Mouse (Mus musculus) c-Kit-positive CD71-positive TER-119-positive erythroid progenitor cells, embryonic 14.5 days (primary cell): ENCODE measurements around the gene Atp1a4.
A peak's percentile ranks its signal among the peaks of the same experiment; 100 is the strongest.

Source experiments
- DNase-seq: peaks from one replicate; pipeline ENCODE4 v3.0.0-alpha.2; 2013; ENCODE audit warnings: low spot score

Atp1a4 gene

DNA sequence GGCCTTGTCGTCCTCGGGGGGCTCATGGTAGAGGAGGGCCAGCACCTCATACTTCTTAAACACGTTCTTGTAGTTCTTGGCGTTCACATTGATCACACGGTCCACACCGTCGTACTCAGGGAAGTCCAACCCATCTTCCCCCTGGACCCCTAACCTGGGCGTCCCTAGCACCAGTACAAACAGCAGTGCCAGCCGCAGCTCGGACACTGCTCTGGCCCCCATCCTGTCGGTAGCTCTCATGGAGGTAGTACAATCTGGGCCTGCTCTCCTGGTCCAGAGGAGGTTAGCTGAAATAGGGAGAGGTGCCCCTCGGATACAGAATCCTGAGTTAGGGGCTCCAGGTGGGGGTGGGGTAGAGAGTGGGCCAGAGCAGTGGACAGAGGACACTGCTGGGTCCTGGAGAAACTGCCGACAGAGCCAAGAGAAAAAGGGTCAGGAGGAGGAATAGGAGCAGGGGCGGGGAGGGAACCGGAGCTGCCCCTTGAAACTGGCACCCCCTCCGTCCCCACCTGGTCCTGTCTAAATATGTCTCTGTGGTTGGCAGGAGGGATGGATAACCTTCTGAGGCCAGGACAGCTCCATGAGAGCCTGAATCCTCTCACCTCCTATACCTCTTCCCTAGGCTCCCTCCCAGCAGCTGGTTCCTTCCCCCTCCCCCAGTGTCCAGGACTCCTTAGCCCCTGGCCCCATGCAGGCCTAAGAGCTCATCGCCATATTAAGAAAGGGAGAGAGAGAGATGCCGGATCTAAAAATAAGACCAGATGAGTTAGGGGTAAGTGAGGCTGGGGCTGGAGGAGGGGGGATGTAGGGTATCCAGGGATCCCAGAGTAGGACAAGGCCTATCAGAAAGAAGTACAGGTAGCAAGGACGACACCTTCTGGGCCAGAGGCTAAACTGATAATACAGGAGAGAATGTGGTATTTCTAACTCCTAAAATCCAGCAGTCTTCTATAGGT is 38.5 kb downstream of the Atp1a4 start, which contains the start of gene Casq1:
Gene Casq1, minus strand, starts transcription at position 418 of the 956 bp plus-strand sequence.
- no peak for DNase-seq

DNA sequence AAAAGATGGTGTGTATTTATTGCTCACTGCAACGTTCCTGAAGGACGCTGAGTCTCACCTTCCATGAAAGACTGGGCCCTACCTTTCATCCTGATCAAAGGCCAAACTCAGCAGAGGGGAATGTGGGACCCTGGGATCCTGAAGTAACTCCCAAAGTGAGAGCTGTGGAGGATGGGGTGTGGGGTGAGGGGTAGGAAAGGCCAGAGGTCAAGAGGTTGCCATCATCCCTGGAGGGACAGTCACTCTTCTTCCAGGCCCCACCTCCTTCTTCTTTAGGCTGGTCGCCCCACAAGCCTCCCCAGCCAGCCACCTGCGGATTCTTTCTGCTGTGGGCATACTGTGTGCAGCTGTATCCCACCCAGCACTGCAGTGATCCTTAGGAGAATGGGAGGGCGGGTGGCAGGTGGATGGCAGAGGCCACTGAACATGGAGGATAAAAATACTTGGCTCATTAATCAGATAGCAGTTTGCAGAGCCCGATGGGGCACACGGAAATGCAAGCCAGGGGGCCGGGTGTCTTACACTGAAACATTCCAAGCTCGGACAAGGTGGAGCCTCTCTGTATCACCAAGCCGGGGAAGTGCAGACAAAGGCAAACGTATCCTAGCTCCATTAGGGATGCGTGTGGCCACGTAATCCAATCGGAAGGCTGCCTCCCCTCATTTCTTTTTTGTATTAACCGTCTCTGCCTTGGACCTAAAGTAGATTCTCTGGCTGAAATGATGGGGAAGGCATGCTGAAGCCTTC is 39.9 kb downstream of the Atp1a4 start:
- DNase-seq: no peak

DNA sequence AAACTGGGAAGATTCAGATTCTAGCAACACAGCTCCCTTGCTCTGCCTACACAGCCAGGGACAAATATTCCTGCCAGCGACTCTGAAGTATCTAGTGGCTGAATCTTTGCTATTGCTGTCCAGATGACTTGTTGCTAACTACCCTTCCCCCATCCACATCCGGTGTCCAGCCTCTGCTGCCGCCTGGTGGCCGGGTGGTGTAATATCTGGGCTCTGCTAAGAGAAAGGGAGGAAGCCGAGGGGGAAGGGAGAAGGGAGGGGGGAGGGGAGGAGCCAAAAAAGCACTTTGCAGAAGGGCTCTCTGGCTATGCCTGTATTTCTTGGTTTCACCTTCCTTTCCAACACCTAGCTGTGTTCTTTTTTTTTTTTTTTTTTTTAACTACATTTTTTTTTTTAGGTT is 41.1 kb downstream of the Atp1a4 start:
- DNase-seq: peak; percentile 77

DNA sequence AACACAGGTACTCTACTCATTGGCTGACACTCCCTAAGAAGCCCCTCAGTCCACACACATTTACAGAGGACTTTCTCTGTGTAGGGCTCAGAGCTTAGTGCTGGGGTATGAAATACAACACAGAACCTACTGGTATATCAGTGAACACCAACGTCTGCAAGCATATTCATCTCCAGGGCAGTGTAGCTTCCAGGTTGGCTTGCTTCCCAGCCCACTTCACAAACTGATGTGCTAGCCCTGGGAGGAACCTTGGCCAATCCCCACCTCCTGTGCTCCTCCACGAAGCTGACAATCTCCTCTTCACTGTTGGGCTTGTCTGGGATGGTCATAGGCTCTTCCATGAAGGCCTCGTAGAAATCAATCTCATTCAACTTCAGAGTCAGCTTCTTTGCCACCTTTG is 43.5 kb downstream of the Atp1a4 start:
- no peak for DNase-seq

DNA sequence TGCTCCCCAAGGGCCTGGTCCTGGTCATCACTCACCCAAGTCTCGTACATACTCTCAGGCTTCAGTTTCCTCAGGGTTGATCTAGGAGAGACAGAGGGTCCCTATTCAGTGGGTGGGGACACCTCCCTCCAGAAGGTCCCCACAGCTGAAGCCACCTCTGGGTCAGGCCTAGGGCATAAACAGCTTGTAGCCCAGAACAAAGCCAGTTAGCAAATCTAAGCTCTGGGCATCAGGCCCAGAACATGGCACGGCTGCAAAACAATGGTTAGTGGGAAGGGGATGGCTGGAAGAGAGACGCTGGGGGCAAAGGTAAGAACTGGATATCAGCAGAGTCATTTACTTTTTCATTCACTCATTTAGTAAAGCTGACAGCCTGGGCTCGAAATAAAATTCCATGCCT is 44.4 kb downstream of the Atp1a4 start:
- no peak for DNase-seq

DNA sequence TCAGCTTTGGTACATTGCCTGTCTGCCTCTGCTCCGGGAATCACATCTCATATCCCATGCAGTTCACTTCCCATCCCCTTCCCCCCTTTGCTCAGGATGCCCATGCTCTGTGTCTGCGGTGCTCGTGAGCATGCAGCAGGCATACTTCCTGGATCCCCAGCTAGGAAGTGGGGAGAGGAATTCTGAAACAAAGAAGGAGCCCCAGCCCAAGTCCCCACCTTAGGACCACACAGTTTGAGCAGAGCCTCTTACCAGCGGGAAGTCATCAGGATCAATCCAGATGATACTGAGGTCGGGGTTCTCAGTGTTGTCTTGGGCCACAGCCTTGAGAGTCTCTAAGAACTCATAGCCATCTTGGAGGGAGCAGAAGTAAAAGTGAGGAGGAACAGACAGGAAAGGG is 45.4 kb downstream of the Atp1a4 start:
- no peak for DNase-seq

DNA sequence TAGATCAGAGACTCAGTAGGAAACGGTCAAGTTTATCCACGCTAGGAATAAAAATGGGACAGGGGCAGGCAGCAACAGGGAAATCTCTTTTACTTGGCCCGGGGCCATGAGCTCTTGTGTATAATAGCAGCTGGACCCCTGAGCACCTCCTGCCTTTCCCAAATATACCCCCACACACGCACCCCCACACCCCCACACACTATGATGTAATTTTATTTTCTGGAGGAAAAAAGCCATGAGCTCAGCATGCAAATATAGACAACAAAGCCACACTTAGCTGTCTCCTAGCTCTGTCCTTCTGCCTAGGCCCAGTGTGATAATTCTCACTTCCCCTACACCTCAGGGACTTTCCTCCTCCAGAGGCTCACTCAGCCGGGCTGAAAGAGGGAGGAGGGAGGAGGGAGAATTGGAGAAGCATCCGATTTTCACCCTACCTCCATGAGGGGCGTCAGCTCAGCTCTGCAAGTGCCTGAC is 51.1 kb downstream of the Atp1a4 start:
- DNase-seq: no peak

DNA sequence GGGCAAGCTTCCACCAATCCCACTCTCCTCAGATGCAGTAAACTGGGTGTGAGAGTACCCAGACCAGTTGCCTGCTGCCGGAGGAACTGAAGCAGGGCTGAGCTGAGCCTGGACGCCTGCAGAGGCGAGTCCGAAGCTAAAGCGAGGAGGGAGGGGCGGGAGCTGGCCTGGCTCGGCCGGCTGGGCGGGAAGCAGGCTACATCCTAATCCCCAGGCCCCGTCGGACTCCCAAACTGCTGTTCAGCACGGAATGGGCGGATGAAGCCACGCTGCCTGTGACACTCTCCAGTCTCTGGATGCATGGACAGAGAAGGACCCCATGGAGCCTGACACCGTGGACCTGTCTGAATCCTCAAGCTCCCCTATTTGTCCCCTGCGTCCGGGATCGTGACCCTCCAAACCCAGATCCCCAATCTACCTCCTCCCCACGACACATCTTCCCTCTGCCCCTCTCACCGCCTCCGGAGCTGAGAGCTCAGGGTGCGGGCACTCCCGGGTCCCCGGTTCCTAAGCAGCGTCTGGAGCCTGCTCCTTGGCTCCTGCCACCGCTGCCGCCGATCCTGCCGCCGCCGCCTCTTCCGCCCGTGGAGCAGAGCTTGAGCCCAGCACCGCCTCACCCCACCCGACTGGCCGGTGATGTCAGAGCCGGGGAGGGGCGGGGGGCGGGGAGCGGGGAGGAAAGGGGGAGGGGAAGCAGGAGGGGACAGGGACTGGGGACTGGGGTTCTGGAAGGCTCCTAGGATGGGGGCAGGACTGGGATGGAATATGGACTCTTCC is 51.9 kb downstream of the Atp1a4 start, which contains the start of gene Pea15a:
Gene Pea15a, minus strand, starts transcription at position 664 of the 777 bp plus-strand sequence.
- no peak for DNase-seq

DNA sequence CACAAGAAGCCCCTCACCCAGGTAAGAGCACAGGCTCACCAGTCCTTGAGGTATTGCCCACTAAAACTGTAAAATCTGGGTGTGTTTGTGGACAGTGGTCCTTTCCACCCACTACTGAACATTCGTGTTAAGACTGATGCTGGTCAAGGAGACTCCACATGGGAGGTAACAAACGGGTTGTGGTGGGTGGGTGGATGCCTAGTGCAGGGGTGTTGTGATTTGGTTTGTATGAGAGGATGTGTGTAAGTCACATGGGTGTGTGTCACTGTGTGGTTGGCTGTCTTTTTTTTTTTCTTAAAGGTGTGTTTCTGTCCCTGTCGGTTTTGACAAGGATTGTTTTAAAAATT is 52.5 kb downstream of the Atp1a4 start:
- no peak for DNase-seq

DNA sequence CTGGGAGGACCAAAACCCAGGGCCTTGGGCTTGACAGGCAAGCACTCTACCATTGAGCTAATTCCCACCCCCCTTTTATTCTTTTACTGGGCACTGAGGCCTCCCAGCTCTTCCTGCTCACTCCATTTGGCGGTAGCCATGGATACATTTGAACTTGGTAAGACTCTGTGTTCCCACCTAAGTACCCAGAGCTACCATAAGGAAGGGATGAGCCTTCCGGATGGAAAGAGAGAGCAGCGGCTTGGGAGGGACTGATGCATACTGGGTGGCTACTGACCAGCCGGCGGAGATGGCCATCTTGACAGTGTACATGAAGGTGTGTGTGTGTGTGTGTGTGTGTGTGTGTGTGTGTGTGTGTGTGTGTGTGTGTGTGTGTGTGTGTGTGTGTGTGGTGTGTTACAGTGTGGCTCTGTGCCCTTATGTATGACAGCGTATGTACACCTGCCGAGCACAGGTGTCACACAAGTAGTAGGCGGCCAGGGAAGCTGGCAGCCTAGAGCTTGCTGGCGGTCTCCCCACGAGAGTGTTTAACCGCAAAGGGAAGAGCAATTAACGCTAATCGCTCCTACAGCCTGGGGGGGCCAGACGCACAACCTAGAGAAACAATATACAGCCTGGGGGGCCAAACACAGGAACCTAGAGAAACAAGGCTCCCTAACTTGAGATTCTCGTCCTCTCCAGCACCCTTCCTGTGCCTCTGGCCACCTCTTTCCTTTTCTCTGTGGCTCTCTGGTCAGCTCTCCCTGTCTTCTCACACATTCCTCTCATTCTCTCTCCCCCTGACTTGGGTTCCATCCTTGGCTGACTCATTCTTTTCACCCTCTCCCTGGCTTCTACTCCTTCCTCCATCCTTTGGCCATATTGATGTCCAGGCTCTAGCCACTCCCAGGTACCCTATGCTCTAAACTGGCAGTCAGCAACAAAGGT is 53.1 kb downstream of the Atp1a4 start:
- no peak for DNase-seq

DNA sequence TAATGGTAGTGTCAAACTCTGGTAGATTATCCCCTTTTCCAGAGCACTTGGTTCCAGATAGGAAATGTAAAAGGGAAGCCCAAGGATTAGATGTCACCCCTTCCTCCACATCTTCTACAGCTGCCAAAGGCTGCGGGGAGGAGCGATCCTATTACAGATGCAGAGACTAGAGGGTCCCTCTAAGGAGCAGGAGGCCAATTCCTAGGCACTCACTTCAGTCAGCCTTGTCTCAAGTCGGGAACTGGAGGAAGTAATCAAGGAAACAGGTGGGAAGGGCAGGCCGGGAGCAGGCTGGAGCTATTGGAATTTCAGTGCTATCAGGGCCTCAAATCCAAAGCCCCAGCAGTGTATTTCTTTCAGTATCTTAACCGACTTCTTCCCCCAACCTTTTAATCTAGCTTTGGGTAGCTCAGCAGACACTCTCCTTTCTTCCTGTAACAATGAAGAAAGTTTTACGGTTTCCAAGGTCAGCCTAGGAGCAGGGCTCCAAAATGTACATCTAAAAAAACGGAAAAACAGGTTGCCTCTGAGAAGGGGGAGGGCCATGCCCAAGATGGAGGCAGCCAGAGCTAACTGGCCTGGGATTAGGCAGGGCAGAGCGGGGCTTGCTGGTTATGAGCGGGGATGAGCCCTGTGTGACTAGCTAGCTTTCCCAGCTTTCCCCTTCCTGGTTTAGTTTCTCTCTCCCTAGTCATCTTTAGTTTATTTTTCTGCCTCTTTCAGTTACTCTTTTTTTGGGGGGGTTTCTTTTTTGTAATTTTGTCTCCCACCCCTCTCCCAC is 54.0 kb downstream of the Atp1a4 start:
- no peak for DNase-seq

DNA sequence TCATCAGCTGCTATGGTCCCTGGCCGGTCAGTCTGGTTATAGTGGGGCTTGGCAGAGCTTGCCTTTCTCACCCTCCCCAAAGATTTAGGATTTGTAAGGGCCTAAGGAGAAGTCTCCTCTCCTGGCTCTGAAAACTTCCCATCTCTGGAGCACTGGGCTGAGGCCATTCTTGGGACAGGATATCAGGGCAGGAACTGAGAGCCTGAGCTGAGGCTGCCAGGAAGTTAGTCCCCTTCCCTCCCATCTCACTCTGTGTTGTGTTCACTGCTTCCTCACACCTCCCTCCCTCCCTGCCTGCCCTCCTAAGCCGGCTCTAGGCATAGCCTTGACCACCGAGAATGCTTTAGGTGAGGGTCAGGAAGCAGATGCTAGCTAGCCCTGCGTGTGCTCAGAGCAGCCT is 54.6 kb downstream of the Atp1a4 start:
- DNase-seq: no peak

DNA sequence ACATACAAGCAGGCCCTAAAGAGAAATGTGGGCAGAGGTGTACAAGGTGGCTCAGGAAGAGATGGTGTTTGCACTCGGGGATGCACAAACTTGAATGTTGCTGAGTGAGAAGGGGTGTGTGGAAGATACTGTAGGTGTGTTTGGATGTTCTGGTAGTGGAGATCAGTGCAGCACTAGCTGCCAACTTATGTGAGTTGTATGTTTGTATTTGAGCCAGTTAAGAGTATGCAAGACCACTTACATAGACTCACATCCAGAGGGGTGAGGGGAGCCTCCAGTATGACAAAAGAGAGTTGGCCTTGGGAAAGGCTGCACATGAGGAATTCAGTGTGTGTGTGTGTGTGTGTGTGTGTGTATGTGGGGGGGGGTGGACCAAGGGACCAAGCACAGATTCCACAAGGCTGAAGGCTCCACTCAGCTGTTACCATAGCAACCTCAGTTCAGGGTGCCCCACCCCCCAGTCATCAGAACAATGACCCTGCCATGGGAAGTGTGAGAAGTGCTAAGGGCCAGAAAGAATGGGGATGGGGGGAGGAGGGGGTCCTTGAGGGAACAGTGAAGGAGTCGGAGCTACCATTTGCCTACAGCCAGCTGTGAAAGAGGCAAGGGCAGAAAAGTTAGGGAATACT is 55.2 kb downstream of the Atp1a4 start:
- no peak for DNase-seq

DNA sequence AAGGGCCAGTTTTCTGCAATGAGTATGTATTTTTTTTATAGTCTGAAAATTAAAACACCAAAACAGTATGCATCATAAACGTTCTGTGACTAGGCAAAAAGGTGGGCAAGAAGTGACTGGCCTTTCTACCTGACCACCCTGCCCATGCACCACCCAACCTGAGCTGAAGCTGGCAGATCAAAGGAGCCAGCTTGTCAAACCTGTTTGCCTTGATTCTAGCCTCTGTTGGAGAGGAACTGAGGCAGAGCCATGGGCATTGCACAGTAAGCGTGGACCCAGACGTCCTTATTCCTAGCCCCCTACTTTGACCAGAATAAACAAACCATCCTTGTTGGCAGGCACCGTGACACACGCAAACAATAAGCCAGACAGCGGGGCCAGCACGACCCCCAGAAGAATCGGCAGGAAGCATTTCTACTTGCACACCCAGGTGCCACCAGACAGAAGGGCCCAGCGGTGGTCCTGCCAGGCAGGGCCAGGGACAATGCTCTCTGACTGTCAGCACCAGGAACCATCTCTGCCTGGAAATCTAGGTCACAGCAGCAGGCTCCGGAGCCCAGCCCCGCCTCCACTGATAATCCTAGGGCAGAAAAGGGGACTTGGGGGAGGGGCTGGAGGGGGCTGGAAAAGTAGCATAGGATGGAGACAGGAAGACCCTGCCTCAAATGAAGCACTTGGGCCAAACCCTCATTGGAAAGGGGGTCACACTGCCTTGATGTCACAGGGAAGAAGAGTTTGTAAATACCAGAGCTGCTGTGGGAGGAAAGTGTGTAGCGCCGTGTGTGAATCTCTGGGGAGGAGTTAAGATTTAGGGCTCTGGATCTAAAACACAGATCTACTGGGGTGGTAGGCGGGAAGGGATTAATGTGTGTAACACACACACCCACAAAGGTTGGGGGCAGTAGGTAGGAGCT is 56.0 kb downstream of the Atp1a4 start:
- no peak for DNase-seq

DNA sequence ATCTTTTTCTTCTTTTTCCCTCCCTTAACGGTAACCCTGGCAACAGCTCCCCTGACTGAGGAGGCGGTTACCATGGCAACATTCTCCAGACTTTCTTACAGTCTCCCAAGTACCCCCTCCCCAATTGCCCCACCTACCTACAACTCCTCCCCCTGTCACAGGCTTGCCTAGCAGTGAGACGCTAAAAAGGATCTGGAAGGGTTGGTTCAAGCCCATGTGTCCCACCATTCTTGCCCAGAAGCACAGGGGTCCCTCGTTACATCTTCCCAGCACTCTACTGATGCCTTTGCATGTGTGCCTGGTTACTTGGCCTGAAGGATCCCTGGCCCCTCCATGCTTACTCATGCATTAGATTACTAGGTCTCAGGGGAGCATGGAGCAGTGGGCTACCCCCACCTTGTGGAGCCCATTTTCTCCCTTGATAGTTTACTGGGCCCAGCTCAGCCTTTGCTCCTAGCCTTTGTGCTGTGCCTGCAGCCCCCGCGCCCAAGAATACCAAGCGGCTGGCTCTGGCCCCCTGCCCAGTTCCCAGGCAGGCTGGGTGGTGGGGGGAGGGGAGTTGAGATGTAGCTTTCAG is 57.3 kb downstream of the Atp1a4 start:
- DNase-seq: no peak

DNA sequence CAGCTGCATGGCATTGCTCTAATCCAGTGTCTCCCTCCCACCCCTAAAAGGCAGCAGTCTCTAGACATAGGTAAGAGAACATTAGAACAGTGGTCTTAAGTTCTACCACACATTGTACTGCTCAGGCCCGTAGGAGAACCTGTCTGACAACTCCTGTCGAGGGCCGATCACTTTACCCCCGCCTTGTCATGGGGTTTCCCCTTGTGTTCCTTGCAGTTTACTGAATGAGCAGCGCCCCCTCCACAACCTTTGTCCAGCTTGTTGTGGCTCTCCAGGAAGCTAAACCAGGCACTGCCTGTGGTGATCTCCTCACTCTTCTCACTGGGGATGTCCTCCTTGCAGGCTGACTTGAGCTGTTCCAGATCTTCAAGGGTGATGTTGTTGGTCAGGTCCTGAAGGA is 58.1 kb downstream of the Atp1a4 start:
- DNase-seq: no peak

DNA sequence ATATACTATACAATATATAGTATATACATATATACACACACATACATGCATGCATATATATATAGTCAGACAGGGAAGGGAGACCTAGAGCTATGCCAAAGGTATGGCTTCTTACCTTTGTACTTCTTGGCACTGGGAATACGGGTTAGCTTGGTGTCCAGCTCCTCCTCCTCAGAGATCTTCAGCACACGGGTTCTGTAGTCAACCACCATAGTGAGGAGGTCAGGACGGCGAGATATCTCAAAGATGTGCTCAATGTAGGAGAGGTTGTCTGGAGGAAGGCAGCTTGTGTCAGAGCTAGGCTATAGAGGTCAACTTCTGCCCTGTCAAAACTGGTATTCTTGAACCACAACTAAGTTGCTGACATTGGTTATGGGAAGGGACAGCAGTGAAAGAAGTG is 59.2 kb downstream of the Atp1a4 start:
- DNase-seq: no peak

DNA sequence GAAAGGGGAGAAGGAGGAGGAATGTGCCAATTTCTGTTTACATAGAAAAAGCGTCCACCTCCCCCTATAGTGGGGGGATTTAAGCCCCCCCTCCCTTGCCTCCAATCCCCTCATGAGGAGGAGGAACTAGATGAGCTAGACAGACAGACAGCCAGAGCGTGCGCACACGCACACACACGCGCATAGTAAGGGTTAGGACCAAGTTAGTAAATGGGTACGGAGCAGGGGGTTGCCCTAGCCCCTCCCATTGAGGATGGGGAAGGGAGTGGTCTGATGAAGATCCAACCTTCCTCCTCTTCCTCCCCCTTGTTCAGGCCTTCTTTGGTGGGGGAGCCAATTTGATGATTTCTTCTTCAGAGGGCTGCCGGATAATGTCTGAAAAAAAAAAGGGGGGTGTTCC is 59.9 kb downstream of the Atp1a4 start:
- no peak for DNase-seq
